Mouse (Mus musculus) olfactory bulb, adult 2 months (tissue): ENCODE results near the gene Hoxb1. TPM values are rescaled to one million over a fixed set of nuclear protein-coding genes. Genes with fewer than 3 reads are reported as not detected.

Source experiments
- H3K27ac ChIP-seq: fragments of 200-500 bp; 2 replicates; pipeline ENCODE4 v1.5.1; 2012; ENCODE audit warnings: low read depth, low read length; ENCODE audit not compliant: insufficient read depth
- H3K4me1 ChIP-seq: fragments of 200-500 bp; 2 replicates; pipeline ENCODE4 v1.6.1; 2012; ENCODE audit warnings: low read length; ENCODE audit not compliant: control insufficient read depth, insufficient read depth
- H3K4me3 ChIP-seq: fragments of 200-500 bp; 2 replicates; pipeline ENCODE4 v1.5.1; 2012; ENCODE audit warnings: mild to moderate bottlenecking, low read depth, low read length, moderate library complexity; ENCODE audit not compliant: insufficient read depth
- CTCF ChIP-seq: fragments of 200-500 bp; IDR thresholded peaks from 2 replicates; pipeline ENCODE4 v1.5.1; 2012; ENCODE audit warnings: low read depth, mild to moderate bottlenecking, low read length, moderate library complexity; ENCODE audit not compliant: insufficient read depth
- POLR2A ChIP-seq: fragments of 200-500 bp; IDR thresholded peaks from 2 replicates; pipeline ENCODE4 v1.6.1; 2012; ENCODE audit warnings: mild to moderate bottlenecking, low read depth, low read length, moderate library complexity; ENCODE audit not compliant: insufficient read depth
- WGBS: fragments of 180-500 bp; shearing (Covaris S2); methylation state at CpG from one replicate; pipeline ENCODE4 v1.1.7; 2018; 5-methylcytosine and 5-hydroxymethylcytosine counted together
- polyA plus RNA-seq: library from polyadenylated mRNA; stranded (reverse); fragments of >200 nt; gene quantifications from 2 replicates; pipeline ENCODE4 v1.2.4, GENCODE M21; 2012; ENCODE audit warnings: low replicate concordance; ENCODE audit not compliant: missing spikeins, insufficient read depth, insufficient read length

Gene Hoxb1
- polyA plus RNA-seq, 1 experiment = not detected

GRCm38 (mm10) chr11:96351831-96352230 is 13.7 kb upstream of the Hoxb1 start:
- H3K4me3 ChIP-seq = no peak overlapping the region
- H3K4me1 ChIP-seq = no peaks in the 10 kb centered on the region
- TF ChIP-seq CTCF = no peak
- no peak for TF ChIP-seq POLR2A
- 3% methylated on average over 22 of the region's 22 CpGs for WGBS
- H3K27ac ChIP-seq = no peak overlapping the region

DNA sequence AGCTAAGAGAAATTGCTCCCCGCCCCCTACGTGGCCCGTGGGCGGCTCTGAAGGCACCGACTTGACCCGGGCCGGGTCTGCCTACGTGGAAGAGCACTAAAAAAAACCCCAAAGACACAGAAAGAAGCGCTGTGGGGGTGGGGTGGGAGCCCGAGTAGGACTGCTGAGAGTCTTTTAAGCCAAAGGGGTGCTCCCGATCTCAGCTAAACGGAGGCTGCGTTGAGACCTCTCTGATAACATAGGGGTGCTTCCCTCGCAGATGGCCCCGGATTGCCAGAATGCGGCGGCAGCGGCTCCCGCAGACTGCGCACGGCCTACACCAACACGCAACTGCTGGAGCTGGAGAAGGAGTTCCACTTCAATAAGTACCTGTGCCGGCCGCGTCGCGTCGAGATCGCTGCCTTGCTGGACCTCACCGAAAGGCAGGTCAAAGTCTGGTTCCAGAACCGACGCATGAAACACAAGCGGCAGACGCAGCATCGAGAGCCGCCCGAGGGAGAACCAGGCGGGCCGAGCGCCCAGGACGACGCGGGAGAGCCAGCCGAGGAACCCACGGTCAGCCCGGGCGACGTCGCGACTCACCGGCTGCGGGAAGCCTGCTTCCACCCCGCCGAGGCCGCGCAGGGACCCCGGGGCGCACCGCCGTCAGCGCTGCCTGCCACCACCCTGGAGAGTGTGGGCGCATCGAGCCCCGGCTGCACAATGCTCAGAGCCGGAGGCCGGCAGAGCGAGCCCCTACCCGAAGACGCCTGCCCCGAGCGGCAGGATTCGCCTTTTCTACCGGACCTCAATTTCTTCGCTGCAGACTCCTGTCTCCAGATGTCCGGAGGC is 12.6 kb upstream of the Hoxb1 start:
- Histone ChIP-seq H3K4me1 (no peaks in the 10 kb centered on the region), H3K27ac (no peak overlapping the region), H3K4me3 (no peak overlapping the region)
- TF ChIP-seq CTCF (no peak), POLR2A (no peak)
- WGBS = 2% methylated on average over 75 of the region's 75 CpGs

GRCm38 (mm10) chr11:96353522-96353841 is 12.1 kb upstream of the Hoxb1 start:
- Histone ChIP-seq H3K27ac (no peak overlapping the region), H3K4me3 (no peak overlapping the region)
- 3% methylated on average over 14 of the region's 14 CpGs for WGBS

DNA sequence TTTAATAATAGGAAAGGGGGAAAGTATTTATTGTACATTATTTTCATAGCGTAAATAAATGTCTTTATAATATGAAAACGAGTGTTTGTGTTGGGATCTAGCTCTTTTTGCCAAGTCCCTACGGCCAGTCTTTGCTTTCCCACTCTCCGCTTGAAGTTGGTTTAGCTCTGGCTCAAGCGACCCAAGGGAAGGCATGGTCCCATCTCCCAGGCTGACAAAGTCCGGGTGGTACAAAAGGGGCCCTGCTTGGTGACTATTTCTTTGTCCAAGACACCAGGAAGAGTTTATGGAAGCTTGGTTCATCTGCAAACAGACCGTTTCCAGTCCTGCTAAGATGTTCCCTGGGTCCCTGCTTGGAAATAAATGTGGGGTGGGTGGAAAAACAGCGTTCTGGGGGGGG is 11.6 kb upstream of the Hoxb1 start:
- H3K4me1 ChIP-seq = no peaks in the 10 kb centered on the region
- no peak overlapping the region for H3K4me3 ChIP-seq
- 15% methylated on average over 8 of the region's 8 CpGs for WGBS
- H3K27ac ChIP-seq = no peak overlapping the region
- TF ChIP-seq CTCF = no peak
- TF ChIP-seq POLR2A = no peak

More at GRCm38 (mm10) chr11:96353522-96353841, 12.1 kb upstream of the Hoxb1 start:
- no peak for TF ChIP-seq POLR2A
- no peak for TF ChIP-seq CTCF
- no peaks in the 10 kb centered on the region for H3K4me1 ChIP-seq

- WGBS = 3% methylated on average over 25 of the region's 25 CpGs
- Histone ChIP-seq H3K4me3 (no peak overlapping the region), H3K4me1 (no peaks in the 10 kb centered on the region), H3K27ac (no peak overlapping the region)
- TF ChIP-seq POLR2A (no peak), CTCF (no peak)
Measured at GRCm38 (mm10) chr11:96354376-96354775, 11.2 kb upstream of the Hoxb1 start.

DNA sequence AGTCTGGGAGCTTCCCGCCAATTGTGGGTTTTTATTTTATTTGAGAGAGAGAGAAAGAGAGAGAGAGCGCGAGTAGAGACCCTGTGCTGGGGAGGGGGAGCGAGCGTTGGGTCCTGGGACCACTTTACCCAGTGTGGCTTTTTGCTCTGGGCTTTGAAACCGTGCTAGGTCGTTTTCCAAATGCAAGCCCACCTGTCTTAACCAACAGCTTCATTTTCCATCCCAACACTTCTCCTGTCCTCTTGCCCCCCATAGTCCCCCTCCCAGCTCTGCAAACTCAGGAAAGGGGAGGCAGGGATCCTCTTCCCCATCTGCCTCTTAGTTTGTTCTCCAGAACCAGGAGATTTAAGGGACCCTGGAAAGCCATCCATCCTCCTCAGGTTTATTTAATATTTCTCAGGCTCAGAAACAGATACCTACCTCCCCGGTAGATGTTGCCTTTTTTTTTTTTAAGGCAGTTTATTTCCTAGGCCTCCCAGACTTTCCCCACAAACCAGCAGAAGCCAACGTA is 10.7 kb upstream of the Hoxb1 start:
- no peak overlapping the region for H3K4me3 ChIP-seq
- no peaks in the 10 kb centered on the region for H3K4me1 ChIP-seq
- no peak overlapping the region for H3K27ac ChIP-seq
- TF ChIP-seq POLR2A (no peak), CTCF (no peak)
- 3% methylated on average over 9 of the region's 9 CpGs for WGBS

- Histone ChIP-seq H3K27ac (no peak overlapping the region), H3K4me3 (no peak overlapping the region), H3K4me1 (0 out of 2 replicates have a peak, but pooled peaks cover 3% of the 10 kb centered on the region)
- TF ChIP-seq CTCF (no peak), POLR2A (no peak)
- WGBS = 5% methylated on average over 5 of the region's 5 CpGs
Measured at GRCm38 (mm10) chr11:96363807-96364206, 1.7 kb upstream of the Hoxb1 start.

GRCm38 (mm10) chr11:96366092-96367041 is 815 bp downstream of the Hoxb1 start:
- TF ChIP-seq CTCF = no peak
- TF ChIP-seq POLR2A = no peak
- WGBS = 3% methylated on average over 47 of the region's 47 CpGs
- no peak overlapping the region for H3K27ac ChIP-seq
- H3K4me1 ChIP-seq = 0 out of 2 replicates have a peak, but pooled peaks cover 3% of the 10 kb centered on the region
- no peak overlapping the region for H3K4me3 ChIP-seq

GRCm38 (mm10) chr11:96367141-96367540 is 1.6 kb downstream of the Hoxb1 start:
- Histone ChIP-seq H3K27ac (no peak overlapping the region), H3K4me1 (0 out of 2 replicates have a peak, but pooled peaks cover 3% of the 10 kb centered on the region), H3K4me3 (no peak overlapping the region)
- TF ChIP-seq CTCF (no peak), POLR2A (no peak)
- 11% methylated on average over 6 of the region's 6 CpGs for WGBS

DNA sequence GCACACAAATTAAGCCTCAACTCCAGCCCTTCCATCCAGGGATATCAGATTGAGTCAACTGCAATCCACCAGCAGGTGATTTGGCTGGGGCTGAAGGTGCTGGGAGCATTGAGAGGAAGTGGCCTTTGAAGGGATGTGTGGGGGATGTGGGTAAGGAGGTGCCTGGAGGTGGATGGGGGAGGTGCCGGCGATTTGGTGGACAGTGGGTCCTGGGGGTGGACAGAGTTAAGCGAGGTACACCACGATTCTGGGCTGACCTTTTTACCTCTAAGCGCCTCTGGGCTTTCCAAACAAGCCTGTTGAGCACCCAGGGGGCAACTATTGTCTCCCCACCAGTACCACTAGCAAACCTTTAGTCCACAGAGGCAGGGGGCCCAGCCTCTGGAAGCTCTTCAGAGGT is 3.1 kb downstream of the Hoxb1 start:
- TF ChIP-seq CTCF (no peak), POLR2A (no peak)
- Histone ChIP-seq H3K4me3 (no peak overlapping the region), H3K4me1 (0 out of 2 replicates have a peak, but pooled peaks cover 3% of the 10 kb centered on the region), H3K27ac (no peak overlapping the region)
- 5% methylated on average over 5 of the region's 5 CpGs for WGBS
